Mouse (Mus musculus) heart, adult 2 months (tissue): ENCODE measurements around the gene Mvp. TPM values are rescaled to one million over a fixed set of nuclear protein-coding genes. Genes with fewer than 3 reads are reported as not detected.

Experiments
- DNase-seq, 2 experiments: peaks; one replicate each; pipeline ENCODE4 v3.0.0; 2021
- H3K27ac ChIP-seq: fragments of 200-600 bp; 2 replicates; pipeline ENCODE4 v1.8.1; 2022
- H3K27me3 ChIP-seq: fragments of 200-500 bp; 2 replicates; pipeline ENCODE4 v1.6.1; 2012; ENCODE audit warnings: mild to moderate bottlenecking, low read length, inconsistent platforms, mixed read lengths; ENCODE audit not compliant: control insufficient read depth, insufficient read depth
- H3K36me3 ChIP-seq: fragments of 200-500 bp; 2 replicates; pipeline ENCODE4 v1.6.1; 2012; ENCODE audit warnings: low read length, inconsistent platforms; ENCODE audit not compliant: control insufficient read depth, insufficient read depth
- H3K4me1 ChIP-seq: fragments of 200-500 bp; 2 replicates; pipeline ENCODE4 v1.6.1; 2011; ENCODE audit warnings: low read length; ENCODE audit not compliant: control insufficient read depth, insufficient read depth
- H3K4me3 ChIP-seq: fragments of 200-600 bp; 2 replicates; pipeline ENCODE4 v1.8.1; 2022
- H3K79me2 ChIP-seq: fragments of 200-500 bp; replicated peaks from 2 replicates; pipeline ENCODE4 v1.6.1; 2012; ENCODE audit warnings: mild to moderate bottlenecking, inconsistent platforms, low read length, moderate library complexity, mixed read lengths; ENCODE audit not compliant: control insufficient read depth, insufficient read depth
- H3K9ac ChIP-seq: fragments of 200-500 bp; 2 replicates; pipeline ENCODE4 v1.6.1; 2012; ENCODE audit warnings: low read depth, mild to moderate bottlenecking, control low read depth, inconsistent platforms, low read length, mixed read lengths
- CTCF ChIP-seq: fragments of 200-600 bp; IDR thresholded peaks from 2 replicates; pipeline ENCODE4 v1.8.1; 2022; ENCODE audit warnings: antibody characterized with exemption, mild to moderate bottlenecking, moderate library complexity
- EP300 ChIP-seq: fragments of 200-500 bp; IDR thresholded peaks from 2 replicates; pipeline ENCODE4 v1.6.1; 2011; ENCODE audit warnings: low read depth, low read length, control low read depth; ENCODE audit not compliant: insufficient read depth
- POLR2A ChIP-seq: fragments of 200-500 bp; IDR thresholded peaks from 2 replicates; pipeline ENCODE4 v1.6.1; 2011; ENCODE audit warnings: mild to moderate bottlenecking, low read depth, low read length, control low read depth; ENCODE audit not compliant: insufficient read depth
- WGBS: fragments of 180-500 bp; shearing (Covaris S2); methylation state at CpG from one replicate; pipeline ENCODE4 v1.1.7; 2018; 5-methylcytosine and 5-hydroxymethylcytosine counted together
- intact Hi-C: fragments of 180-260 bp; cut with DNase I; formaldehyde crosslinking; loops from one replicate; pipeline ENCODE4 v1.15.1; 2025
- polyA plus RNA-seq: library from polyadenylated mRNA; depleted of rRNA; stranded (reverse); fragments of >200 nt; gene quantifications from 2 replicates; pipeline ENCODE4 v1.2.3, GENCODE M21; 2012
- total RNA-seq, 2 experiments: library from RNA; stranded (reverse); gene quantifications; 2 replicates each; pipeline ENCODE4 v1.2.3; 2021

Gene Mvp
- total and polyA plus RNA-seq, 3 experiments = 48.8 to 59.1 (median 50.4) TPM

GRCm38 (mm10) chr7:127020491-127020890 is 6.1 kb upstream of the Mvp start:
- peak overlapping the region; percentile 79 for H3K9ac ChIP-seq
- intact Hi-C loops = no loop called here
- H3K27me3 ChIP-seq = no peaks in the 10 kb centered on the region
- DNase-seq = peak in 1 of 2 experiments; percentile 8
- TF ChIP-seq EP300 = no peak
- no peak for TF ChIP-seq CTCF
- no peak for TF ChIP-seq POLR2A
- peaks cover 6% of the 10 kb centered on the region for H3K36me3 ChIP-seq
- peak overlapping the region; percentile 46 for H3K4me3 ChIP-seq
- H3K79me2 ChIP-seq = no peaks in the 10 kb centered on the region
- peak overlapping the region; percentile 36 for H3K27ac ChIP-seq
- H3K4me1 ChIP-seq = peaks cover 12% of the 10 kb centered on the region
- 42% methylated on average over 5 of the region's 5 CpGs for WGBS

GRCm38 (mm10) chr7:127020031-127020430 is 5.6 kb upstream of the Mvp start:
- Histone ChIP-seq H3K4me3 (no peak overlapping the region), H3K27ac (peak overlapping the region; percentile 36; the same call in 1 of the 2 replicates), H3K4me1 (peaks cover 13% of the 10 kb centered on the region), H3K36me3 (peaks cover 6% of the 10 kb centered on the region), H3K79me2 (no peaks in the 10 kb centered on the region; the same call in 1 of the 2 replicates), H3K27me3 (no peaks in the 10 kb centered on the region), H3K9ac (no peak overlapping the region)
- 73% methylated on average over 3 of the region's 3 CpGs for WGBS
- TF ChIP-seq EP300 = no peak
- intact Hi-C loops = no loop called here
- no peak for DNase-seq

- no peak overlapping the region for H3K9ac ChIP-seq
- DNase-seq = no peak
- H3K27ac ChIP-seq = no peak overlapping the region; the same call in 1 of the 2 replicates
- peaks cover 11% of the 10 kb centered on the region for H3K4me1 ChIP-seq
- TF ChIP-seq EP300 (no peak), POLR2A (no peak), CTCF (no peak)
- intact Hi-C loops = loop anchor here (10.0 kb wide), 1 partner anchor 175 kb away; the partner anchor contains the start of gene Cd2bp2
- H3K27me3 ChIP-seq = no peaks in the 10 kb centered on the region
- peaks cover 5% of the 10 kb centered on the region for H3K36me3 ChIP-seq
- H3K79me2 ChIP-seq = no peaks in the 10 kb centered on the region; the same call in 1 of the 2 replicates
- WGBS = 75% methylated on average over 14 of the region's 14 CpGs
- no peak overlapping the region for H3K4me3 ChIP-seq
These were observed 5.0 kb upstream of the Mvp start for GRCm38 (mm10) chr7:127019306-127019960.

- Histone ChIP-seq H3K4me3 (no peak overlapping the region), H3K27ac (peak overlapping the region; percentile 15), H3K9ac (no peak overlapping the region), H3K79me2 (peaks cover 2% of the 10 kb centered on the region; the same call in 1 of the 2 replicates), H3K36me3 (peaks cover 5% of the 10 kb centered on the region), H3K27me3 (no peaks in the 10 kb centered on the region), H3K4me1 (peaks cover 11% of the 10 kb centered on the region)
- intact Hi-C loops = loop anchor here (10.0 kb wide), 1 partner anchor 176 kb away; the partner anchor contains the start of gene Cd2bp2
- 57% methylated on average over 15 of the region's 15 CpGs for WGBS
- DNase-seq = peak in 1 of 2 experiments; percentile 10
- no peak for TF ChIP-seq POLR2A
- TF ChIP-seq CTCF = no peak
- TF ChIP-seq EP300 = no peak
These were observed 4.2 kb upstream of the Mvp start for GRCm38 (mm10) chr7:127018416-127019305.

GRCm38 (mm10) chr7:127017950-127018345 is 3.5 kb upstream of the Mvp start:
- peak overlapping the region; percentile 93 for H3K27ac ChIP-seq
- WGBS = 52% methylated on average over 6 of the region's 6 CpGs
- no peak overlapping the region for H3K4me3 ChIP-seq
- 0 out of 2 replicates have a peak overlapping the region, but pooled peaks have one; percentile 12 for H3K9ac ChIP-seq
- intact Hi-C loops = loop anchor here (1.0 to 10.0 kb wide), 4 partner anchors 7 to 177 kb away; partner anchors contain the start of genes Cd2bp2 and Cdiptos
- peaks cover 5% of the 10 kb centered on the region for H3K36me3 ChIP-seq
- peaks cover 15% of the 10 kb centered on the region for H3K4me1 ChIP-seq
- H3K79me2 ChIP-seq = peaks cover 2% of the 10 kb centered on the region; the same call in 1 of the 2 replicates
- TF ChIP-seq EP300 = no peak
- H3K27me3 ChIP-seq = no peaks in the 10 kb centered on the region
- peak in 1 of 2 experiments; percentile 8 for DNase-seq
